Mouse (Mus musculus): ENCODE measurements around the gene Tmem115.
"Not testable (repeated sequence)": the region's sequence is repeated elsewhere in the genome, so short reads cannot be mapped to it uniquely, and the experiment has no call there.

The Tmem115 gene

DNA sequence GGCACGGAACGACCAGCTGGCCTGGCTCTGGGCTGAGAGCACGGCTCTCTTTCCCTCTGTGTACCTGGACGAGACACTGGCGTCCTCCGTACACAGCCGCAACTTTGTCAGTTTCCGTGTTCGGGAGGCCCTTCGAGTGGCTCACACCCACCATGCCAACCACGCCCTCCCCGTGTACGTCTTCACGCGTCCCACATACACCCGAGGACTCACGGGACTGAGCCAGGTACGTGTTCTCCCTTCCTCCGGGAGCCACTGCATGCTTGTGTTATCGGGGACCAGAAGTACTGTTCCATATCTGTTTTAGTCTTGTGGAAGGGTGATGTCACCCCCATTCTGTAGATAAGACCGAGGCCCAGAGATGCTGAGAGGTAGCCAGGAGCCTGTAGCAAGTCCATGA is 37.1 kb downstream of the Tmem115 start:
- no peak for DNase-seq (ENCODE audit: low read depth in 1 of 2, low spot score in 2 of 2)

DNA sequence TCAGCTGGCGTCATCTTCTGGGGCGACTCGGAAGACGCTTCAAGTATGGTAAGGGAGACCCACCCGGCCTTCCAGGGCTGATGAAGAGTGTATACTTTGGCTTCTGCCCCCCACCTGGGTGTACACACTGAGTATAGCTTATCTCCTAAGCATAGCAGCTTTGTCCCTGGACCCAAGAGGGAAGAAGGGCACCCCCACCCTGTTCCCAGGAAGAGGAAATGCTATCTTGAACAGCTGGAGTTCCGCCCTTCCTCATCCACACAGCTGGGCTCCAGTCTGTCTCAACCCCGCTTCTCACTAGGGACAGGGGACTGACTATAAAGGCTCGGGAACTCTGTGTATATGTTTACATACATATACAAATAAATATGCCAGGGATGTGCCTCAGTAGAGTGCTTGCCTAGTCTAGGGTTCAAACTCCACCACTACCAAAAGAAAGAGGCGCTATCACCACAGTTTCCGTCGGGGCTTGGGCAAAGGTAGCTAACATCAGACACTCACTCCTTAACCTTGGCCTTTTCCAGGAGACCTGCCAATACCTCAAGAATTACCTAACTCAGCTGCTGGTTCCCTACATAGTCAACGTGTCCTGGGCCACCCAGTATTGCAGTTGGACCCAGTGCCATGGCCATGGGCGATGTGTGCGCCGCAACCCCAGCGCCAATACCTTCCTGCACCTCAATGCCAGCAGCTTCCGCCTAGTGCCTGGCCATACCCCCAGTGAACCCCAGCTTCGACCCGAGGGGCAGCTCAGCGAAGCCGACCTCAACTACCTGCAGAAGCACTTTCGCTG is 38.0 kb downstream of the Tmem115 start:
- no peak for DNase-seq (ENCODE audit: low read depth in 1 of 2, low spot score in 2 of 2)

DNA sequence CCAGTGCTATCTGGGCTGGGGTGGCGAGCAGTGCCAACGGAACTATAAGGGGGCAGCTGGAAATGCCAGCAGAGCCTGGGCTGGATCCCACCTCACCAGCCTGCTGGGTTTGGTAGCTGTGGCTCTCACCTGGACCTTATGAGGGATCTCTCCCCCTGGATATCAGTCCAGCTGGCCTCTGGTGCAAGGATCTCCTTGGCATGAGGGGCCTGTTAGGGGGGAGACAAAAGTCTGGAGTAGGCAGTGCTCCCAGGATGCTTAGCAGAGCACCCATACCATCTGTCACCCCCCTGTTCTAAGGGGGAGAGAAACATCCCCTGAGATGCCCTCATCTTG is 38.5 kb downstream of the Tmem115 start:
- DNase-seq (ENCODE audit: low read depth in 1 of 2, low spot score in 2 of 2): no peak

DNA sequence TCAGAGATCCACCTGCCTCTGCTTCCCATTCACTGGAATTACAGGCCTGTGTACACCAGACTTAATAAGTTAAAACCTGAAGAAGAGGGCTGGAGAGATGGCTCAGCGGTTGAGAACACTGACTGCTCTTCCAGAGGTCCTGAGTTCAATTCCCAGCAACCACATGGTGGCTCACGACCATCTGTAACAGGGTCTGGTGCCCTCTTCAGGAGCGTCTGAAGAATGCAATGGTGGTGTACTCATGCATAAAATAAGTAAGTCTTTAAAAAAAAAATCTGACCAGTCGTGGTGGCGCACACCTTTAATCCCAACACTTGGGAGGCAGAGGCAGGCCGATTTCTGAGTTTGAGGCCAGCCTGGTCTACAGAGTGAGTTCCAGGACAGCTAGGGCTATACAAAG is 40.0 kb downstream of the Tmem115 start:
- DNase-seq (ENCODE audit: low read depth in 1 of 2, low spot score in 2 of 2): not testable (repeated sequence)

DNA sequence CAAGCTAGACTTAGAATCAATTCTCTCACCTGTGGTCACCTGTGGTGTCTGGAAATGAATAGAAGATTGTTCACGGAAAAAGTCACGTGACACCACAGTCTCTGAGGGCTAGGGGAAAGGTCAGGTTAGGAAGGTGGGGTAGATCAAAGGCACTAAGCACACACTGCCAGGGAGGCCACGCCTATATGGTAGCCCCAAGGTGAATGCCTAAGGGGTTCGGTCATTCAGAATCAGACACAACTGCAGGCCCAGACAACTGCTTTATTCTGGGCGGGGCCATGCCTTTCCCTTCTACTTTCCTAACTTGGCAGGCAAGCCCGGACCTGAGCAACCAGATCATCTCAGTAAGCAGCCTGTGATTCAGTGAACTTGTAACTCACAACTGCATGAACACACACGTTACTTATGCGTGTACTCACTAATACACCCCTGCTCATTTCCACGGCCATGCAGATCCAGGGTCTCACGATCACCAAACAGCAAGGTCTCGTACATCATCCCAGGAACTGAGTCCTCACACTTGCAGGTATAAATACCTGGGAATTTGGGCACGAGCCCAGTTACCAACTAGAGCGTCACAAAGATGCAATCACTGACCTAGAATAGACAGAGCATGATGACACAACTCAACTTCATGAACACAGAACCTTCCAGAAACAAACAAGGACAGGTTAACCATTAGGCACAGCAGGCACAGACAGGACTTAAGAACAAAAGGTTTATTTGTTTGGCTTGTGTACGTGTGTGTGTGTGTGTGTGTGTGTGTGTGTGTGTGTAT is 42.0 kb downstream of the Tmem115 start:
- DNase-seq (ENCODE audit: low read depth in 1 of 2, low spot score in 2 of 2): no peak

DNA sequence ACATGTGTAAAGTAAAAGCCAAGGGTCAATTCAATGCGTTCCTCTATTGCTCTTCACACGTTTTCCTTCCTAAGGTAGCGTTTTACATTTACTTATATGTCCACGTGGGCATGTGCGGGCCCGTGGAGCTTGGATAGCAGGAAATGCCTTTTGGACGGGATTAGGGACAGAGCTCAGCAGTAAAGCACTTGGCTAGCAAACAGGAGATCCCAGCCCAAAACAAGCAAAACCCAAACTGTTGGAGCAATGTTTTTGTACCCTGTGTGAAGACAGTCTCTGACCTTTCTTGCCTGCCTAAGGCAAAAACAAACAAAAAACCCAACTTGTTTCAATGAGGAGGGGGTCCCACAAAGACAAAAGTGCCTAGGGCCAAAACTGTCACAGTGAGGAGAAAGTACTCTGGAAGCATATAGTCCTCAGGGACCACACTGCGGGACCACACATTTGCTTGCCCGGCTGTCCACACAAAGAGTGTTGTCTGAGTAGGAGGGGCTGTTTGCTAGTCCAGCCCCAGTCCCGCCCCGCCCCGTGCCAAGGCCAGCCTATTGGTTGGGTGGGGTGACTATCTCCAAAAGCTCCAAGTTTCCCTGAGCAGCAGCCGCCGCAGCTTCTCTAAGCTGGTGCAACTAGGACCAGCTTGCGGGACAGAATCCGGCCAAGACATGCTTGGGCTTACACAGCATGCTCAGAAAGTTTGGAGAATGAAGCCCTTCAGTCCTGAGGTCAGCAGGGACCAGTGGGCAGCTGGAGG is 42.8 kb downstream of the Tmem115 start, which contains the start of gene Hyal1:
Gene Hyal1 (plus strand): TSS at position 571 of the 751 bp plus-strand sequence.
- no peak for DNase-seq (ENCODE audit: low read depth in 1 of 2, low spot score in 2 of 2)

DNA sequence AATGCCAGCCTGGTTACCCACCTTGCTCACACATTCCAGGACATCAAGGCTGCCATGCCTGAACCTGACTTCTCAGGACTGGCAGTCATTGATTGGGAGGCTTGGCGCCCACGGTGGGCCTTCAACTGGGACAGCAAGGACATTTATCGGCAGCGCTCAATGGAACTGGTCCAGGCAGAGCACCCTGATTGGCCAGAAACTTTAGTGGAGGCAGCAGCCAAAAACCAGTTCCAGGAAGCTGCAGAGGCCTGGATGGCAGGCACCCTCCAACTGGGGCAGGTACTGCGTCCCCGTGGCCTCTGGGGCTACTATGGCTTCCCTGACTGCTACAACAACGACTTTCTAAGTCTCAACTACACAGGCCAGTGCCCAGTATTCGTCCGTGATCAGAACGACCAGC is 44.1 kb downstream of the Tmem115 start:
- DNase-seq (ENCODE audit: low read depth in 1 of 2, low spot score in 2 of 2): no peak

DNA sequence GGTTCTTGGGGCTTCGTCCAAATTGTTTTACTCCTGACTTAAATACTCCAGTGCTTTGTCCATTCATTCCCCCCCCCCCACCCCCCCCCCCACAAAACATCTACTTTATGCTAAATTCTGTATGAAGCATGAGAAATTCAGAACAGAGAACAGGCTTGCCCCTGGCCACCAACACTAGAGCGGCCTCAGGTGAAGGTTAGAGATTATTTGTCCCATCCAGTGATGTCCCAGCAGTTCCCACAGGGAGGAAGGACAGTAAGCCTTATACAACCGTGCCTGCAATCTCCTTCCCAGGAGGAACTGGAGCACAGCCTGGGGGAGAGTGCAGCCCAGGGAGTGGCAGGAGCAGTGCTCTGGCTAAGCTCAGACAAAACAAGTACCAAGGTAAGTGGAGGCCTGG is 44.8 kb downstream of the Tmem115 start, which contains the start of gene Naa80:
Gene Naa80 (plus strand): TSS at position 301 of the 400 bp plus-strand sequence.
- no peak for DNase-seq (ENCODE audit: low read depth in 1 of 2, low spot score in 2 of 2)

DNA sequence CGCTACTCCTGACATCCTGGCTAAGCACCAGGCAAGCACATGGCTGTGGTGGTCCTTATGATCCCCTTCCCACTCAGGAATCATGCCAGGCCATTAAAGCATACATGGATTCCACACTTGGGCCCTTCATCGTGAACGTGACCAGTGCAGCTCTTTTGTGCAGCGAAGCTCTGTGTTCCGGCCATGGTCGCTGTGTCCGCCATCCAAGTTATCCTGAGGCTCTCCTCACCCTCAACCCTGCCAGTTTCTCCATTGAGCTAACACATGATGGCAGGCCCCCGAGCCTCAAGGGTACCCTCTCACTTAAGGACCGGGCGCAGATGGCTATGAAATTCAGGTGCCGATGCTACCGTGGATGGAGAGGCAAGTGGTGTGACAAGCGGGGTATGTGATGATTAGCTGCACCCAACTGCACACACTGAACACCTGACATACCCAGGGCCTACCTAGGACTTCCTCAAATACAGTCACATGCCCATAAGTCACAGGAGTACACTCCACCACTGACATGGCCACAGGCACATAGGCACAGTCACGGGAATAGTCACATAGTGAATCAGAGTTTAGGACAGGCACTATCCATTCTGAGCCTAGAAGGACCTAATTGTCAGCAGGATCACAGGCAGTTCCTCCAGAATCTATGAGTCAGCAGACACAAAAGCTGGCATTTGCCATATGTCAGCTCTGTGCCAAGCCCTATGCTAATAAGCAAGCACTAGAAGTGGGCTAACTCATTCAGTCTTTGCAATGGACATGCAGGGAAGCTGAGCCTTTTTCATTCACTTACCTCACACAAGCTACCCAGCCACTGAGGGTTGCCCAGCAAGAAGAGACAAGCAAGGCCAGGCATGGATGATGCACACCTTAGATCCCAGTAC is 45.5 kb downstream of the Tmem115 start:
- DNase-seq (ENCODE audit: low read depth in 1 of 2, low spot score in 2 of 2): no peak

DNA sequence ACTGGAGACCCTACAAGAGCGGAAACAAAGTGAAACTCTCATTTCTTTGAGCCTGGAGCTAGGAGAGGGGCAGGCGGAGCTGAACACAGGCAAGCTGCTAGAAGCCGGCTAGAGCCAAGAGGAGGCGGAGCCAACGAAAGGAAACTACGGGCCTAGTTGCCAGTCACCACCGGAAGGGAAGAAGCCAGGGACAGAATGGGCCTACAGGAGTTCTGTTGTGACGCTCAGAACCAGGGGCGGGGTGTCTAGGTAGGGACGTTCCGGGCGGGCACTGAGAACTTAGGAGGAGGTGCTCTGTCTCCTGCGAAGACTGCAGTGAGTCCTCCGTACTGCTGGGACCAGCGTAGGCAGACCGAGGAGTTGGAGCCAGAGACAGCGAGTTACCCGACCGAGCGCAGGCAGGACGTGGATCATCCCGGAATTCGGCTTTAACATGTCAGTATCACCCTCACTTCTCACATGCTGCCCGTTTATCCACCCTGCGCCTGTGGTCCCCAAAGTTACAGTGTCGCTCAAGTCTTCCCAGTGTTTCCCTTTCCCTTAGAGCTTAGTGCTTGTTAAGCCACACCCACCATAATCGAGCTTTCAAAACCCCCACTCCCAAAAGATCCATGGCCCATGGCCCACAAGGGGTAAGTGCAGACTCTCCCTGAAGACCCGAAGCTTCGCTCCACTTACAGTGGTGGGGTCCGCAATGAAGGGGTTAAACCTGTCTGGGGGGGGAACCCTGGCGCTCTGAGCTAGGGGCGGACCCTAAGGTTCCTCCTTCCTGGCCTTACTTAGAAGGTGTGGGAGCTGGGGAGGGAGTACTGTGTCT is 47.0 kb downstream of the Tmem115 start, which contains the start of gene Hyal3:
Gene Hyal3 (plus strand): TSS at position 318 of the 817 bp plus-strand sequence.
- DNase-seq (ENCODE audit: low read depth in 1 of 2, low spot score in 2 of 2): peak in 1 of 2 experiments; percentile 67

DNA sequence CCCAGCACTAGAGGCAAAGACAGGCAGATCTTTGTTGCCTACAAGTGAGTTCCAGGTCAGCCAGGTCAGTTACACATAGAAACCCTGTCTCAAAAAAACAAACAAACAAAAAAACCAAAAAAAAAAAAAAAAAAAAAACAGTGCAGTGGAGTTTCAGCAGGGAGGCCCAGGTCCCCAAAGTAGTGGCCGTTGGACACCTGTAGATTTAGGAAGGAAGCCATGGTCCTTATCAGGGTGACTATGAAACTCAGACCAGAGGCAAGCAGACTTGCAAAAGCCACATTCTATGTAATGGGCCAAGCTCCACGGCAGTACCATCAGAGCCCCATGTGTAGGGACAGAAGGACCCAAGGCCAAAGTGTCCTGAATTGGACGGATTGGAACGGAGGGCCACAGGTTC is 47.8 kb downstream of the Tmem115 start:
- DNase-seq (ENCODE audit: low read depth in 1 of 2, low spot score in 2 of 2): no peak

DNA sequence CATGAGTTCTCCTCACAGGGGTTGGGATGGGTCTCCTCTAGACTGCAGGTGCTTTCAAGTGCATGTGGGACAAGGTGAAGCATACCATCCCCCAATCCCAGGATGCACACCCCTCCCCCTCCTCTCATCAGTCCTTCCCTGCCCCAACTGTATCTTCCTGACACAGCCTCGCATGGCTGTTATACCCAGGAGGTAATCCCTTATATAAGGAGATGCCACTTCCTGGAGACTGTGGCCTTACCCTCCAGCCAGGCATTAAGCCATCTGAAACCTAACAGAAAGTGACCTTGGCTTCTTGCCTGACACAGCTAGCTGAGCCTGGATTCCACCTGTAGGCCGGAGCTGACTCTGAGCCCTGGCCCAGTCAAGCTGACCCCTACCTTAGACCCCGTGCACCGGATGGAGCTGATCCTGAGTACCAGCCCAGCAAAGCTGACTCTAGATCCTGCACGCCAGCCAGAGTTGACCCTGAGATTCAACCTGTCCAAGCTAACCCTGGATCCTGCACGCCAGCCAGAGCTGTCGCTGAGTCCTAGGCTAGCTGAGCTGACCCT is 48.8 kb downstream of the Tmem115 start:
- no peak for DNase-seq (ENCODE audit: low read depth in 1 of 2, low spot score in 2 of 2)

DNA sequence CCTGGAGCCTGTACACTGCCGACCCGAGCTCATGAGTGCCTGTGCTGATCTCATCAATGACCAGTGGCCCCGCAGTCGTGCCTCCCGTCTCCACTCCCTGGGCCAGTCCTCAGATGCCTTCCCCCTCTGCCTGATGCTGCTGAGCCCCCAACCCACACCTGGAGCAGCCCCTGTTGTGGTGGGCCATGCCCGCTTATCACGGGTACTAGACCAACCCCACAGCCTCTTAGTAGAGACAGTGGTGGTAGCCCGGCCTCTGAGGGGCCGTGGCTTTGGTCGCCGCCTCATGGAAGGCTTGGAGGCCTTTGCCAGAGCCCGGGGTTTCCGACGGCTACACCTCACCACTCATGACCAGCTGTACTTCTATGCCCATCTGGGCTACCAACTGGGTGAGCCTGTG is 49.4 kb downstream of the Tmem115 start:
- no peak for DNase-seq (ENCODE audit: low read depth in 1 of 2, low spot score in 2 of 2)

DNA sequence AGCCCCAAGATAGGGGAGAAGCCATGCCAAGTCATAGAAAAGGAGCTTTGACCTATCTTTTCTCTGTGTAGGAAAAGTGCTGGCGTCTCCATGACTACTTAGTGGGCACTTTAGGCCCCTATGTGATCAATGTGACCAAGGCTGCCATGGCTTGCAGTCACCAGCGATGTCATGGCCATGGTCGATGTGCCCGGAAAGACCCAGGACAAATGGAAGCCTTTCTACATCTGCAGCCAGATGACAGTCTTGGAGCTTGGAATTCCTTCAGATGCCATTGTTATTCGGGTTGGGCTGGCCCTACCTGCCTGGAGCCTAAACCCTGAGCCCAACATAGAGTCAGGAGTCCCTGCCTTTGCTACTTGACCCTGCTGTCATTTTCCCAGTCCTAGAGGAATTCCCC is 52.8 kb downstream of the Tmem115 start:
- DNase-seq (ENCODE audit: low read depth in 1 of 2, low spot score in 2 of 2): no peak

DNA sequence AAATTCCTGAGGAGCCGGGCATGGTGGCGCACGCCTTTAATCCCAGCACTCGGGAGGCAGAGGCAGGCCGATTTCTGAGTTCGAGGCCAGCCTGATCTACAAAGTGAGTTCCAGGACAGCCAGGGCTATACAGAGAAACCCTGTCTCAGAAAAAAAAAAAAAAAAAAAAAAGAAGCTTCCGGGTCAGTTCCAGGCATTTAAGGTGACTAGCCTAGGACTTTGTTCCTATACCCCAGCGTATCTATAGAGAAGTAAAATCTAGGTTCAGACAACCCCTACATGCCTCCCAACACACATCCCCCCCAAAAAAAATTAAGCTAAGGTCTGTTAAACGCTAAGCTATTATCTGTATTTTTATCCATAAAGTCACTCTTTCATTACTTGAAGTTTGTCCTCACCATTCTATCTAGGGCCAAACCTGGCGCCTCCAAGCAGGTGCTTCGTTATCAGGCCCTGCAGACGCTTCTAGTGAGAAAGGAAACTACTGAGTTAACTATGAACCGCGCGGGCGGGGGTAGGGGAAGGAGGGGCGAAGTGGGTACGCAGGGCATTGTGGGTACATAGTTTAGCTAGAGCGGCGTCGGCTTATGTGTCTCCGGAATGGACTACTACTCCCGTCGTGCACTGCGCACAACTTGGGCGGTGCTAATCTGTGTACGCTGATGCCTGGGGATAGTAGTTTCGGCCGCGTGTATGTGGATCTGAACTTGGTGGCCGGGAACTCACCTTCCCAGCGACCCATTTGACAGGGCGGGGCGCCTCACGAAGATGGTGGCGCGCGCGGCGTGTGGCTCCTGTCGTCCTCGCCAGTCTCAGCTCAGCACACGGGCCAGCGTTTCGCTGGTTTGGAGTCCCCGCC is 53.5 kb downstream of the Tmem115 start, which contains the start of gene Ifrd2:
Gene Ifrd2 (plus strand): TSS at position 669 of the 859 bp plus-strand sequence.
- peak; percentile 93 to 95 for DNase-seq (ENCODE audit: low read depth in 1 of 2, low spot score in 2 of 2)

DNA sequence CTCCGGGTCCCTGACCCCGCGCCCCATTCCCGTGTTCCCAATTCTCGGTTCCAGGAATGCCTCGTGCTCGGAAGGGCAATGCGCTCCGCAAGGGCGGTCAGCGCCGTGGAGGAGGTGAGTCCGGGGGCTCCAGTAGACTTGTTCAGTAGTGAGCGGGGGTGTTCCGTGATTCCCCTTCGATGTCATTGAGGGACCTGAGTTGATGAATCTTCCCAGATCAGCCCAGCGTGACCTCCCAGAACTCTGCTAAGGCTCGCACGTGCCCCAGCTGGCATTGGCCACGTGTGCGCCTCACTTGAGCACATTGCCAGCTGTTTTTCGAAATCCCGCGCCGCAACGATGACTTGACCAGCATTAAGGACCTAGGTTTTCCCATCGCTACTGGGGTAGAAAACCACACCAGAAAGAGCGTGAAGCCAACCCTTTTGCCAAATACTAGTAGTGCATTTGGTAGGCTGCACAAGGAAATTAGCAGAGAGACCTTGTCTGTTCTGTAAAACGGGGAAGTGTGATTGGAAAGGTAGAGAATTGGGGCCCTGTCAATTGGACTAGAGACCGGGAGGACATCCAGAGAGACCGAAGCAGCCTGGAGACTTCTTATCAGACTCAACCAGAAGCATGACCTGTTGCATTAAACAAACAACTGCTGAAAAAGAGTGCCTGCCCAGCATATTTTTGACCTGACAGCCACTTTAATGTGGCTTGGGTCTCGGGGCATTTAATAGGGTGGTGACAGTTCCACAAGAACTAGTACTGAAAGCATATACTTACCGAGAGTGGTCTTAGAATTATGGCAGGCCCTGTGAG is 54.3 kb downstream of the Tmem115 start:
- DNase-seq (ENCODE audit: low read depth in 1 of 2, low spot score in 2 of 2): no peak

Data from monocyte, adult 2 months (primary cell).